Mouse (Mus musculus) ES-Bruce4 (cell line): ENCODE data around the gene Tff3. TPM values are rescaled to one million over a fixed set of nuclear protein-coding genes. Genes with fewer than 3 reads are reported as not detected.

Experiments used
- H3K27ac ChIP-seq: 2 replicates; pipeline ENCODE4 v1.5.1; 2012; ENCODE audit warnings: low read length, inconsistent platforms; ENCODE audit not compliant: insufficient read depth
- H3K27me3 ChIP-seq: 2 replicates; pipeline ENCODE4 v1.6.1; 2012; ENCODE audit warnings: mild to moderate bottlenecking, low read length, inconsistent platforms; ENCODE audit not compliant: control insufficient read depth, poor library complexity, insufficient read depth, severe bottlenecking
- H3K36me3 ChIP-seq: 2 replicates; pipeline ENCODE4 v1.6.1; 2012; ENCODE audit warnings: inconsistent platforms, mild to moderate bottlenecking, low read length, moderate library complexity; ENCODE audit not compliant: control insufficient read depth, poor library complexity, insufficient read depth, severe bottlenecking
- H3K4me1 ChIP-seq: one replicate; pipeline ENCODE4 v1.8.1; 2011; ENCODE audit warnings: low read length; ENCODE audit not compliant: control insufficient read depth, insufficient read depth
- H3K4me3 ChIP-seq: 2 replicates; pipeline ENCODE4 v1.5.1; 2011; ENCODE audit warnings: low read depth, mild to moderate bottlenecking, low read length
- H3K9ac ChIP-seq: 2 replicates; pipeline ENCODE4 v1.6.1; 2012; ENCODE audit warnings: low read depth, mild to moderate bottlenecking, inconsistent platforms; ENCODE audit not compliant: poor library complexity, severe bottlenecking
- H3K9me3 ChIP-seq: replicated peaks from 2 replicates; pipeline ENCODE4 v1.6.1; 2012; ENCODE audit warnings: mild to moderate bottlenecking, low read length, inconsistent platforms; ENCODE audit not compliant: control insufficient read depth, poor library complexity, insufficient read depth, severe bottlenecking
- CTCF ChIP-seq: IDR thresholded peaks from one replicate; pipeline ENCODE4 v1.8.1; 2011; ENCODE audit warnings: low read depth, low read length
- EP300 ChIP-seq: IDR thresholded peaks from 2 replicates; pipeline ENCODE4 v1.6.1; 2011; ENCODE audit warnings: low read depth, low read length; ENCODE audit not compliant: insufficient read depth
- POLR2A ChIP-seq: IDR thresholded peaks from one replicate; pipeline ENCODE4 v1.8.1; 2011; ENCODE audit warnings: low read length; ENCODE audit not compliant: insufficient read depth
- polyA plus RNA-seq: library from polyadenylated mRNA; stranded (reverse); fragments of >200 nt; gene quantifications from 2 replicates; pipeline ENCODE4 v1.2.4, GENCODE M21; 2011; ENCODE audit warnings: low read depth; ENCODE audit not compliant: missing spikeins, insufficient read depth, insufficient read length

Tff3 gene
- polyA plus RNA-seq, 1 experiment, result not detected

DNA sequence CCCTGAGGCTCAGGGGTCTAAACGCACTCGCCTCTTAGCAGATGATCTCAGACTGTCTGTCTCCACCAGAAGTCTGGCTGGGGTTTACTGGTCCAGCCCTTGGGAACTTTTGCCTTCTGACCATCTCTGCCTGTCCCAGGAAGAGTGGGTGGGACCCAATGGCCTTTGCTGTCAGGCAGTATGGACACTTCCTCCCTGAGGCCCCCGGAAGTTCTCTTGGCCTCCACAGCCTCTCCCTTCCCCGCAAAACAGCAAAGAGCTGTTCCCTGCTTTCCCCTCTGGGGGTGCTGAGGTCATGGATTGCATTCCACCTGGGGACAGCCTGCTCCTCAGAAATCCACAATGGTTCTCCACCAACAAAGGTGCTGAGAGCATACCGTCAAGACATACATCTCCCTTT, 40.7 kb downstream of the Tff3 start:
- Histone ChIP-seq H3K4me3 (no peak overlapping the region), H3K9me3 (no peaks in the 10 kb centered on the region), H3K27ac (no peak overlapping the region), H3K9ac (no peak overlapping the region), H3K36me3 (no peaks in the 10 kb centered on the region), H3K4me1 (peaks cover 4% of the 10 kb centered on the region), H3K27me3 (no peaks in the 10 kb centered on the region)
- no peak for TF ChIP-seq EP300
- no peak for TF ChIP-seq POLR2A
- TF ChIP-seq CTCF, result no peak

GRCm38 (mm10) chr17:31086196-31086595, 43.2 kb downstream of the Tff3 start:
- Histone ChIP-seq H3K36me3 (no peaks in the 10 kb centered on the region), H3K27ac (no peak overlapping the region), H3K9ac (no peak overlapping the region), H3K4me3 (no peak overlapping the region), H3K4me1 (peaks cover 4% of the 10 kb centered on the region), H3K9me3 (no peaks in the 10 kb centered on the region), H3K27me3 (no peaks in the 10 kb centered on the region)
- TF ChIP-seq EP300, result no peak
- TF ChIP-seq POLR2A, result no peak
- TF ChIP-seq CTCF, result no peak

DNA sequence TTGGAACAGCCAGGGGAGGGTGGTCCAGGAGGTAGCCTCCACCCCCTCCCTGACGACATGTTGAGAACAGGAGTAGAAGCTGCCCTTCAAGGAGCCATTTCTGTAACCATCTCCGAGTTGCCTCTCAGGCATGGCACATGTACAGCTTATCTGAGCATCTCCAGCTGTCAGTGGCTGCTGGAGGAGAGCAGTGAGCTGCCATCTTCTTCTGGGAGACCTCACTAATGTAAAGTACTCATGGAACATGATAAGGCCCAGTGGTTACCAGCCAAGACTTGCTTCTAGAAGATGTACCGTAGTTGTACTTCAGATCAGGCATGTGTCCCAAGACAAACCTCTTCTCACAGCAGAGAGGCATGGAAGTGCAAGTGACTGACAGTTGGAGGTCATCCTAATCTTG, 43.9 kb downstream of the Tff3 start:
- Histone ChIP-seq H3K4me3 (no peak overlapping the region), H3K36me3 (no peaks in the 10 kb centered on the region), H3K9ac (no peak overlapping the region), H3K9me3 (no peaks in the 10 kb centered on the region), H3K27ac (no peak overlapping the region), H3K4me1 (peaks cover 4% of the 10 kb centered on the region), H3K27me3 (no peaks in the 10 kb centered on the region)
- TF ChIP-seq POLR2A (no peak), CTCF (no peak), EP300 (no peak)

DNA sequence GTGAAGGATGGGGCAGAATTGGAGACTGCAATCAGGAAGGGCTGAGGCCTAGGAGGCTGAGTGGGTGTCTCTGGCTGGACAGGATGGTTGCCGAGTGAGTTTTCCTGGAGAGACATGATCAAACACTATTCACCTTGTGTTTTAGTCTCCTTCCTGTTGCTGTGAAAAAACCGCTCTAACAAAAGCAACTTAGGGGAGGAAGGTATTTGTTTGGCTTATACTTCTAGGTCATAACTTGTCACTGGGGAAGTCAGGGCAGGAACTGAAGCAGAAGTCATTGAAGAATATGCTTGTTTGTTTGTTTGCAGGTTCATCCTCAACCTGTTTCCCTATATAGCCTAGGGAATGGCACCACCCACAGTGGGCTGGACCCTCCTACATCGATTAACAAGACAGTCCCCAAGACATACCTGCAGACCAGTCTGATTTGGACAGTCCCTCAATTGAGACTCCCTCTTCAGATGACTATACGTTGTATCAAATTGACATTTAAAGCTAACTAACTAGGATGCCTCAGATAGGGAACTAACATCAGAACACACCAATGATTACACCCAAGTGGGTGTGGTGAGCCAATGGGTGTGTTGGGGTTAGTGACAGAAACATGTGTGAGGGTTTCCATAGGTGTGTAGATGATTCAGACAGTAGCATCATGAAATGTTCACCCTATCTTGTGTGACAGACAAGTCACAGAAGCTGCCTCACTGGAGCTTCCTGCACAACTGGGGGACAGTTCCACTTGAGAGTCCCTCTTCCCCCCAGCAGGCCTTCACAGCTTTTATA, 47.0 kb downstream of the Tff3 start:
- H3K9ac ChIP-seq, result no peak overlapping the region
- H3K27ac ChIP-seq, result no peak overlapping the region
- no peaks in the 10 kb centered on the region for H3K36me3 ChIP-seq
- no peaks in the 10 kb centered on the region for H3K9me3 ChIP-seq
- H3K27me3 ChIP-seq, result no peaks in the 10 kb centered on the region
- H3K4me3 ChIP-seq, result no peak overlapping the region
- TF ChIP-seq EP300 (no peak), POLR2A (no peak), CTCF (no peak)
- peaks cover 10% of the 10 kb centered on the region for H3K4me1 ChIP-seq

GRCm38 (mm10) chr17:31079078-31079840, 50.2 kb downstream of the Tff3 start:
- Histone ChIP-seq H3K27ac (no peak overlapping the region), H3K4me1 (peaks cover 11% of the 10 kb centered on the region)

DNA sequence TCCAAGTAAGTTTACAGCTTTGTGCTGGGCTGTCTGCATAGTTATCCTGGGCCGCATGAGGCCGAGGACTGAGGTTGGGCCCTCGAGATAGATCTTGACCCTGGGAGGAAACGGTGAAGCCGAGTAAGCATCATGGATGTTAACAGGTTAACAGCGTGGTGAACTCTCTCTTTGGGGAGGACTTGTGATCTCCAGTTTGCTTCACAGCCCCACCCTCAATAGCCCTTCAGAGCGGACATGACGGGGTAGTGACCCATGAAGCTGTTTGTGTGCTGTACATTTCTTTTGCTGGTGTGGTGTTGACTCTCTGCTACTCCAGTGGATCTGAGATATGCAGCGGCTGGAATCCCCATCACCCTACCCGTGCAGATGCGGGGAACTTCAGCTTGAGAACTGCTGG, 50.9 kb downstream of the Tff3 start:
- no peaks in the 10 kb centered on the region for H3K27me3 ChIP-seq
- no peaks in the 10 kb centered on the region for H3K9me3 ChIP-seq
- no peak overlapping the region for H3K9ac ChIP-seq
- TF ChIP-seq CTCF (no peak), POLR2A (no peak), EP300 (no peak)
- no peak overlapping the region for H3K4me3 ChIP-seq
- no peak overlapping the region for H3K27ac ChIP-seq
- no peaks in the 10 kb centered on the region for H3K36me3 ChIP-seq
- peaks cover 14% of the 10 kb centered on the region for H3K4me1 ChIP-seq

More at GRCm38 (mm10) chr17:31079078-31079840, 50.2 kb downstream of the Tff3 start:
- TF ChIP-seq POLR2A (no peak), EP300 (no peak), CTCF (no peak)
- no peaks in the 10 kb centered on the region for H3K36me3 ChIP-seq
- no peak overlapping the region for H3K9ac ChIP-seq
- H3K27me3 ChIP-seq, result no peaks in the 10 kb centered on the region
- no peaks in the 10 kb centered on the region for H3K9me3 ChIP-seq
- H3K4me3 ChIP-seq, result no peak overlapping the region
